Mouse (Mus musculus) ES-Bruce4 (cell line): Measurements from ENCODE around the gene Ifitm2.

Source experiments
- CTCF ChIP-seq: IDR thresholded peaks from one replicate; pipeline ENCODE4 v1.8.1; 2011; ENCODE audit warnings: low read depth, low read length
- EP300 ChIP-seq: IDR thresholded peaks from 2 replicates; pipeline ENCODE4 v1.6.1; 2011; ENCODE audit warnings: low read depth, low read length; ENCODE audit not compliant: insufficient read depth
- POLR2A ChIP-seq: IDR thresholded peaks from one replicate; pipeline ENCODE4 v1.8.1; 2011; ENCODE audit warnings: low read length; ENCODE audit not compliant: insufficient read depth

DNA sequence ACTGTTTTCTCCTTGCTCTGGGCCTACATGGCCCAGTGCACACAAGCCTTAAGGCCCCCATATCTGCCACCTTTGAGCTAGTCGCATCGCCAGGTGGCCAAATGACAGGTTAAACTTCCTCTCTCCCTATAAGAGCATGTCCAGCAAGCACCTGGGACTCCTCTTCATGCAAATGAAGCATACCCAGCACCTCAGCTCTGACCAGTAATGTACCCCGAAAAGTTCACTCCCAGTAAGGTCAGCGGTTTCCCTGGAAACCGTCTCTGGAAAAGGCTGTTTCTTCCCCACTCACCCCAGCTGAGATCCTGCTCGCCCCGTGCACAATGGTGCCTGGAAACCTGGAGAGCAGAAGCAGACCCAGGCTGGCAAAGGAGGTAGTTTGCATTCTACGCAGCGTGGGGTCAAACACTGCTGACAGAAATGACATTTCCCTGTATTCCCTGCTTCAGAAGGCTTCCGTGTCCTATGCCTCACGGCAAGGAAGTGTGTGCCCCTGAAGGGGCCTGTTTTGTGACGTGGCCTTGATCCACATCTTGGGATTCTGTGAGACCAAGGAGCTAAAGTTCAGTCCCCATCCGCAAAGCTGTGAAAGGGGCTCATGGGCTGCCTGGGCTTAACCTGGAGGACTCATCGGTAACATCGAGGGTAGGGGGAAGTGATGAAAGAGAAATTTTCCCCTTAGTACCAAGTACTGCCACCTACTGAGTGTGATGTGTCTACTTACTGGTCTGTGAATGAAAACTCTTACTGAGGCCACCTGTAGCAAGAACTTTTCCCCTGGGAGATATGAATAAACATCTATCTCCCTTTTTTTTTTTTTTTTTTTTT lies 45.3 kb upstream of the Ifitm2 start:
- no peak for TF ChIP-seq POLR2A
- no peak for TF ChIP-seq EP300
- TF ChIP-seq CTCF: no peak
